ENCODE assay signal across 16 mouse cellular contexts in the genomic region with DNA sequence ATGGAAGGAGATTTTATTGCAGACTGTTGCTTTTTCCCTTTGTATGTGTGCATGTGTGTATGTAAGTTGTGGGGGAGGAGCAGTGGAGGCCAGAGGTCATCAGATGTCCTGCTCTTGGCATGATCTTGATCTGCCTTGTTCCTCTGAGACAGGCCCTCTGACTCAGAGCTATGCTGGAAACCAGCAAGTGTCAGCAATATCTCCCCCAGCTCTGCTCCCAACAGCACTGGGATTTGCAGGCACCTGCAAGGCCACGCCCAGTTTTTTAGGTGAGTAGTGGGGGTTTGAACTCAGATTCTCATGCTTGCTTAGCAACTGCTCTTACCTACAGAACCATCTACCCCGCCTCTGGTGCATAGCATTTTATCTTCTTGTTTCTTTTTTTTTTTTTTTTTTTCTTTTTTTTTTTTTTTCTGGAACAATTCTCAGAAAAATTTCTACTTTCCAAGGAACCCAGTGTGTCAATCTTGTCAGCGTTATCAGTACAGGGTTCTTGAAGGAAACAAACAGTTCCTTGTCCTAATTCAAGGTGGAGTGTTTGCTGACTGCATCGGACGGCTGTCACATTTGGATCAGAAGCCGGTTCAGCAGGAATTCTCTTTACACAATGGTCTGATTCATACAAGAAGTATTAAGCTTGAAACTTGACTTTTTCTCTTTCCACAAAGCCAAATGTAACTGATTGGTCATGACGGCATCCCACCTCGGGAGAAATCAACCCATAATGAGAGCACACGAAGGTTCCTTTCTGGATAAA. TPM values are rescaled to one million over a fixed set of nuclear protein-coding genes. Genes with fewer than 3 reads are reported as not detected.
A peak's percentile ranks its signal among the peaks of the same experiment; 100 is the strongest.
DNase-seq lines count a peak whose midpoint lies in the region; ATAC-seq and TF ChIP-seq lines count a peak whose summit lies in the region.
"Had no signal": no experiment of that assay in that cellular context is flagged by ENCODE, and none has a peak within 500 bp of the region (broad histone marks: within the 10 kb centered on the region; RNA-seq: fewer than 3 reads in every experiment).

No protein-coding gene starts in this region.

- no peak for ATAC-seq in embryonic facial prominence, embryonic 14.5 days (ENCODE audit: low read depth)
- ATAC-seq in intestine, embryonic 15.5 days, result peak; percentile 39; the same call in 1 of the 2 replicates
- ATAC-seq: hindbrain, postnatal 0 days; midbrain, embryonic 16.5 days had no signal

- 61% methylated on average over 9 of the region's 9 CpGs for WGBS in embryonic facial prominence, embryonic 14.5 days
- WGBS in embryonic facial prominence, embryonic 10.5 days, result 82% methylated on average over 9 of the region's 9 CpGs
- 64% methylated on average over 9 of the region's 9 CpGs for WGBS in intestine, embryonic 15.5 days

- no peaks in the 10 kb centered on the region for H3K36me3 ChIP-seq in embryonic facial prominence, embryonic 14.5 days (ENCODE audit: control insufficient read depth, insufficient read depth, low read length)
- no peaks in the 10 kb centered on the region for H3K36me3 ChIP-seq in embryonic facial prominence, embryonic 10.5 days (replicated peaks)
- peaks cover 25% of the 10 kb centered on the region for H3K36me3 ChIP-seq in E14TG2a.4 (ENCODE audit: insufficient read depth, low read length)
- H3K36me3 ChIP-seq in intestine, embryonic 15.5 days, result no peaks in the 10 kb centered on the region
- H3K36me3 ChIP-seq: G1E; heart, embryonic 13.5 days had no signal

- H3K4me2 ChIP-seq in embryonic facial prominence, embryonic 14.5 days (ENCODE audit: low read depth, low read length), result no peak overlapping the region
- no peak overlapping the region for H3K4me2 ChIP-seq in intestine, embryonic 15.5 days (replicated peaks)
- H3K4me2 ChIP-seq: heart, embryonic 13.5 days had no signal

- H3K27me3 ChIP-seq in embryonic facial prominence, embryonic 14.5 days (replicated peaks; ENCODE audit: control insufficient read depth, insufficient read depth, low read length), result no peaks in the 10 kb centered on the region
- H3K27me3 ChIP-seq in embryonic facial prominence, embryonic 10.5 days (replicated peaks; ENCODE audit: low read depth, poor library complexity, severe bottlenecking), result no peaks in the 10 kb centered on the region
- no peaks in the 10 kb centered on the region for H3K27me3 ChIP-seq in E14TG2a.4 (ENCODE audit: insufficient read depth, low read length)
- no peaks in the 10 kb centered on the region for H3K27me3 ChIP-seq in intestine, embryonic 15.5 days (replicated peaks)
- H3K27me3 ChIP-seq: heart, embryonic 13.5 days had no signal

- peak; percentile 50 for DNase-seq in embryonic facial prominence, embryonic 14.5 days (ENCODE audit: low spot score)
- no peak for DNase-seq in embryonic facial prominence, embryonic 10.5 days (ENCODE audit: low spot score)
- DNase-seq in lung, postnatal 14 days, result peak; percentile 12
- DNase-seq in ovary, adult 18-20 months (ENCODE audit: low spot score), result no peak
- DNase-seq in kidney, postnatal 14 days, result no peak
- no peak for DNase-seq in gastrocnemius, postnatal 25 days
- DNase-seq: cerebellum, postnatal 14 days; heart, postnatal 4 days; thymus, postnatal 4 days had no signal

- H3K27ac ChIP-seq in embryonic facial prominence, embryonic 14.5 days (replicated peaks; ENCODE audit: low read depth, low read length), result no peak overlapping the region
- no peak overlapping the region for H3K27ac ChIP-seq in embryonic facial prominence, embryonic 10.5 days (replicated peaks)
- H3K27ac ChIP-seq in intestine, embryonic 15.5 days, result no peak overlapping the region
- H3K27ac ChIP-seq: heart, embryonic 13.5 days; hindbrain, postnatal 0 days had no signal

- no peak for TF ChIP-seq CTCF in E14TG2a.4 (conservative IDR thresholded peaks at IDR 0.05; ENCODE audit: low read length)

- H3K9me3 ChIP-seq in embryonic facial prominence, embryonic 14.5 days (ENCODE audit: control insufficient read depth, low read length), result no peaks in the 10 kb centered on the region
- no peaks in the 10 kb centered on the region for H3K9me3 ChIP-seq in embryonic facial prominence, embryonic 10.5 days
- no peaks in the 10 kb centered on the region for H3K9me3 ChIP-seq in E14TG2a.4 (ENCODE audit: low read length)
- H3K9me3 ChIP-seq in intestine, embryonic 15.5 days, result no peaks in the 10 kb centered on the region
- H3K9me3 ChIP-seq: G1E; heart, embryonic 13.5 days had no signal

- H3K9ac ChIP-seq in embryonic facial prominence, embryonic 14.5 days (ENCODE audit: low read depth, low read length), result no peak overlapping the region
- no peak overlapping the region for H3K9ac ChIP-seq in intestine, embryonic 15.5 days
- H3K9ac ChIP-seq: heart, embryonic 13.5 days had no signal

- H3K4me1 ChIP-seq in embryonic facial prominence, embryonic 14.5 days (ENCODE audit: control insufficient read depth, insufficient read depth, low read length), result no peaks in the 10 kb centered on the region
- no peaks in the 10 kb centered on the region for H3K4me1 ChIP-seq in embryonic facial prominence, embryonic 10.5 days
- peaks cover 81% of the 10 kb centered on the region for H3K4me1 ChIP-seq in E14TG2a.4 (replicated peaks; ENCODE audit: low read depth, low read length)
- no peaks in the 10 kb centered on the region for H3K4me1 ChIP-seq in intestine, embryonic 15.5 days (replicated peaks)
- H3K4me1 ChIP-seq: heart, embryonic 13.5 days had no signal

- no peak overlapping the region for H3K4me3 ChIP-seq in embryonic facial prominence, embryonic 14.5 days (ENCODE audit: low read depth, low read length)
- H3K4me3 ChIP-seq in embryonic facial prominence, embryonic 10.5 days, result no peak overlapping the region
- H3K4me3 ChIP-seq in E14TG2a.4 (replicated peaks; ENCODE audit: low read length), result peak overlapping the region; percentile 74
- H3K4me3 ChIP-seq in intestine, embryonic 15.5 days (replicated peaks), result no peak overlapping the region
- H3K4me3 ChIP-seq: erythroblast, embryonic 14.5 days; heart, embryonic 13.5 days had no signal

RNA-seq across cellular contexts. Expression of gene Socs2, which starts 41.2 kb away (rescaled TPM):
- 58.2 and 64.0 TPM in 2 replicates for polyA plus RNA-seq in embryonic facial prominence, embryonic 14.5 days (2014; fragmentation: Nextera tagmentation; extraction: Ambion mirVana)
- 36.1 and 46.7 TPM in 2 replicates for polyA plus RNA-seq in embryonic facial prominence, embryonic 10.5 days (2016; fragmentation: Nextera tagmentation; extraction: Ambion mirVana)
- polyA plus RNA-seq in intestine, embryonic 15.5 days (2015; fragmentation: Nextera tagmentation; extraction: Ambion mirVana), result 76.9 and 78.3 TPM in 2 replicates
- 10 to 100 TPM in 1 of 2 experiments, 1 to 10 TPM in 1; 5.0 to 12.4 TPM for total RNA-seq in gastrocnemius, postnatal 25 days (2021)

RNA-seq across cellular contexts. Expression of gene Mrpl42, which starts 43.5 kb away (rescaled TPM):
- 301 and 321 TPM in 2 replicates for polyA plus RNA-seq in embryonic facial prominence, embryonic 14.5 days (2014; fragmentation: Nextera tagmentation; extraction: Ambion mirVana)
- polyA plus RNA-seq in embryonic facial prominence, embryonic 10.5 days (2016; fragmentation: Nextera tagmentation; extraction: Ambion mirVana), result 364 and 380 TPM in 2 replicates
- polyA plus RNA-seq in intestine, embryonic 15.5 days (2015; fragmentation: Nextera tagmentation; extraction: Ambion mirVana), result 386 and 401 TPM in 2 replicates
- 100 to 1,000 TPM; 285 to 318 TPM for total RNA-seq in gastrocnemius, postnatal 25 days (2021)

RNA-seq across cellular contexts. Expression of gene Ube2n, which starts 56.7 kb away (rescaled TPM):
- 282 and 286 TPM in 2 replicates for polyA plus RNA-seq in embryonic facial prominence, embryonic 14.5 days (2014; fragmentation: Nextera tagmentation; extraction: Ambion mirVana)
- polyA plus RNA-seq in embryonic facial prominence, embryonic 10.5 days (2016; fragmentation: Nextera tagmentation; extraction: Ambion mirVana), result 439 and 441 TPM in 2 replicates
- 299 and 308 TPM in 2 replicates for polyA plus RNA-seq in intestine, embryonic 15.5 days (2015; fragmentation: Nextera tagmentation; extraction: Ambion mirVana)
- 10 to 100 TPM; 66.4 to 73.6 TPM for total RNA-seq in gastrocnemius, postnatal 25 days (2021)

Comparison
In these comparisons a context has a peak if more than half of its experiments do, and no peak if none do; other contexts are left out.
1. DNase-seq: peak in embryonic facial prominence, embryonic 14.5 days (single experiment) and lung, postnatal 14 days (single experiment); none in embryonic facial prominence, embryonic 10.5 days (single experiment), ovary, adult 18-20 months (single experiment), kidney, postnatal 14 days (single experiment) and gastrocnemius, postnatal 25 days (single experiment).